Mouse (Mus musculus): Measurements from ENCODE around the gene Acot2. TPM values are rescaled to one million over a fixed set of nuclear protein-coding genes. Genes with fewer than 3 reads are reported as not detected.

Acot2 gene
- polyA plus RNA-seq, 1 experiment from 2014 or later: 24.0 TPM

- peaks cover 11% of the 10 kb centered on the region; the same call in 1 of the 2 replicates for H3K36me3 ChIP-seq
- 63% methylated on average over 32 of the region's 32 CpGs for WGBS
- H3K27me3 ChIP-seq: no peaks in the 10 kb centered on the region
- H3K4me3 ChIP-seq (replicated peaks): peak overlapping the region; percentile 86
- peaks cover 29% of the 10 kb centered on the region for H3K4me1 ChIP-seq
- H3K27ac ChIP-seq (replicated peaks): no peak overlapping the region
- H3K4me2 ChIP-seq (replicated peaks): peak overlapping the region; percentile 93
- ATAC-seq (ENCODE audit: insufficient number of reproducible peaks, low FRiP score, low TSS enrichment, low read depth): no peak
- peak overlapping the region; percentile 70; the same call in 1 of the 2 replicates for H3K9ac ChIP-seq
- no peaks in the 10 kb centered on the region for H3K9me3 ChIP-seq (replicated peaks)
Observed at GRCm38 (mm10) chr12:83951711-83952575, 35.7 kb upstream of the Acot2 start.

GRCm38 (mm10) chr12:83958278-83958677 lies 29.4 kb upstream of the Acot2 start:
- Histone ChIP-seq H3K9ac (no peak overlapping the region), H3K27ac (replicated peaks) (no peak overlapping the region), H3K4me1 (0 out of 2 replicates have a peak, but pooled peaks cover 8% of the 10 kb centered on the region), H3K36me3 (peaks cover 8% of the 10 kb centered on the region; the same call in 1 of the 2 replicates), H3K27me3 (no peaks in the 10 kb centered on the region), H3K4me2 (replicated peaks) (no peak overlapping the region), H3K4me3 (replicated peaks) (no peak overlapping the region), H3K9me3 (replicated peaks) (no peaks in the 10 kb centered on the region)
- ATAC-seq (ENCODE audit: insufficient number of reproducible peaks, low FRiP score, low TSS enrichment, low read depth): no peak
- WGBS: 80% methylated on average over 9 of the region's 9 CpGs

GRCm38 (mm10) chr12:83965235-83965634 lies 22.4 kb upstream of the Acot2 start:
- 79% methylated on average over 7 of the region's 7 CpGs for WGBS
- Histone ChIP-seq H3K4me1 (no peaks in the 10 kb centered on the region), H3K27me3 (no peaks in the 10 kb centered on the region), H3K4me2 (replicated peaks) (no peak overlapping the region), H3K9me3 (replicated peaks) (no peaks in the 10 kb centered on the region), H3K27ac (replicated peaks) (no peak overlapping the region), H3K36me3 (no peaks in the 10 kb centered on the region), H3K4me3 (replicated peaks) (no peak overlapping the region), H3K9ac (no peak overlapping the region)
- no peak for ATAC-seq (ENCODE audit: insufficient number of reproducible peaks, low FRiP score, low TSS enrichment, low read depth)

GRCm38 (mm10) chr12:83972117-83972516 lies 15.5 kb upstream of the Acot2 start:
- Histone ChIP-seq H3K27ac (replicated peaks) (no peak overlapping the region), H3K27me3 (no peaks in the 10 kb centered on the region), H3K9ac (no peak overlapping the region), H3K4me3 (replicated peaks) (no peak overlapping the region), H3K4me1 (no peaks in the 10 kb centered on the region), H3K4me2 (replicated peaks) (no peak overlapping the region), H3K9me3 (replicated peaks) (no peaks in the 10 kb centered on the region), H3K36me3 (no peaks in the 10 kb centered on the region)
- 62% methylated on average over 2 of the region's 2 CpGs for WGBS
- no peak for ATAC-seq (ENCODE audit: insufficient number of reproducible peaks, low FRiP score, low TSS enrichment, low read depth)

- no peaks in the 10 kb centered on the region for H3K27me3 ChIP-seq
- H3K4me3 ChIP-seq (replicated peaks): no peak overlapping the region
- no peaks in the 10 kb centered on the region for H3K9me3 ChIP-seq (replicated peaks)
- no peak overlapping the region for H3K9ac ChIP-seq
- H3K4me2 ChIP-seq (replicated peaks): no peak overlapping the region
- H3K27ac ChIP-seq (replicated peaks): no peak overlapping the region
- H3K4me1 ChIP-seq: no peaks in the 10 kb centered on the region
- no peak for ATAC-seq (ENCODE audit: insufficient number of reproducible peaks, low FRiP score, low TSS enrichment, low read depth)
- WGBS: 85% methylated on average over 6 of the region's 6 CpGs
- H3K36me3 ChIP-seq: no peaks in the 10 kb centered on the region
Observed at GRCm38 (mm10) chr12:83978862-83979261, 8.8 kb upstream of the Acot2 start.

GRCm38 (mm10) chr12:83981615-83982014 lies 6.0 kb upstream of the Acot2 start:
- no peak overlapping the region for H3K4me3 ChIP-seq (replicated peaks)
- 82% methylated on average over 4 of the region's 4 CpGs for WGBS
- H3K4me1 ChIP-seq: no peaks in the 10 kb centered on the region
- H3K9ac ChIP-seq: no peak overlapping the region
- no peak for ATAC-seq (ENCODE audit: insufficient number of reproducible peaks, low FRiP score, low TSS enrichment, low read depth)
- H3K36me3 ChIP-seq: no peaks in the 10 kb centered on the region
- H3K27ac ChIP-seq (replicated peaks): no peak overlapping the region
- H3K27me3 ChIP-seq: no peaks in the 10 kb centered on the region
- H3K4me2 ChIP-seq (replicated peaks): no peak overlapping the region
- no peaks in the 10 kb centered on the region for H3K9me3 ChIP-seq (replicated peaks)

- no peaks in the 10 kb centered on the region for H3K9me3 ChIP-seq (replicated peaks)
- H3K36me3 ChIP-seq: no peaks in the 10 kb centered on the region
- no peak within 1 kb of the TSS for H3K4me3 ChIP-seq (replicated peaks)
- ATAC-seq (ENCODE audit: insufficient number of reproducible peaks, low FRiP score, low TSS enrichment, low read depth): no peak
- H3K4me2 ChIP-seq (replicated peaks): no peak within 1 kb of the TSS
- 74% methylated on average over 4 of the region's 4 CpGs for WGBS
- no peak within 1 kb of the TSS for H3K9ac ChIP-seq
- no peaks in the 10 kb centered on the region for H3K27me3 ChIP-seq
- no peak within 1 kb of the TSS for H3K27ac ChIP-seq (replicated peaks)
- peaks cover 5% of the 10 kb centered on the region; the same call in 1 of the 2 replicates for H3K4me1 ChIP-seq
Observed at GRCm38 (mm10) chr12:83984752-83985151, 2.9 kb upstream of the Acot2 start, which contains the start of gene Heatr4. Gene Heatr4 (minus strand): TSS chr12:83984852.

GRCm38 (mm10) chr12:83987242-83987582 lies 449 bp upstream of the Acot2 start:
- Histone ChIP-seq H3K4me2 (replicated peaks) (peak overlapping the region; percentile 65), H3K36me3 (no peaks in the 10 kb centered on the region), H3K4me3 (replicated peaks) (peak overlapping the region; percentile 67), H3K4me1 (peaks cover 5% of the 10 kb centered on the region; the same call in 1 of the 2 replicates), H3K27me3 (no peaks in the 10 kb centered on the region), H3K27ac (replicated peaks) (peak overlapping the region; percentile 95), H3K9ac (0 out of 2 replicates have a peak overlapping the region, but pooled peaks have one; percentile 58), H3K9me3 (replicated peaks) (no peaks in the 10 kb centered on the region)
- 21% methylated on average over 8 of the region's 8 CpGs for WGBS
- no peak for ATAC-seq (ENCODE audit: insufficient number of reproducible peaks, low FRiP score, low TSS enrichment, low read depth)

GRCm38 (mm10) chr12:83988483-83988882 lies 822 bp downstream of the Acot2 start:
- Histone ChIP-seq H3K4me3 (replicated peaks) (peak overlapping the region; percentile 67), H3K9ac (peak overlapping the region; percentile 58), H3K4me1 (peaks cover 5% of the 10 kb centered on the region; the same call in 1 of the 2 replicates), H3K36me3 (0 out of 2 replicates have a peak, but pooled peaks cover 3% of the 10 kb centered on the region), H3K9me3 (replicated peaks) (no peaks in the 10 kb centered on the region), H3K4me2 (replicated peaks) (peak overlapping the region; percentile 65), H3K27ac (replicated peaks) (peak overlapping the region; percentile 95), H3K27me3 (no peaks in the 10 kb centered on the region)
- WGBS: 65% methylated on average over 4 of the region's 4 CpGs
- ATAC-seq (ENCODE audit: insufficient number of reproducible peaks, low FRiP score, low TSS enrichment, low read depth): no peak

- Histone ChIP-seq H3K27me3 (no peaks in the 10 kb centered on the region), H3K4me1 (peaks cover 5% of the 10 kb centered on the region; the same call in 1 of the 2 replicates), H3K9ac (no peak overlapping the region), H3K27ac (replicated peaks) (no peak overlapping the region), H3K9me3 (replicated peaks) (no peaks in the 10 kb centered on the region), H3K4me2 (replicated peaks) (no peak overlapping the region), H3K36me3 (0 out of 2 replicates have a peak, but pooled peaks cover 4% of the 10 kb centered on the region), H3K4me3 (replicated peaks) (no peak overlapping the region)
- ATAC-seq (ENCODE audit: insufficient number of reproducible peaks, low FRiP score, low TSS enrichment, low read depth): no peak
- 97% methylated on average over 4 of the region's 4 CpGs for WGBS
Observed at GRCm38 (mm10) chr12:83989378-83989777, 1.7 kb downstream of the Acot2 start.

GRCm38 (mm10) chr12:83997221-83997620 lies 9.6 kb downstream of the Acot2 start:
- 57% methylated on average over 2 of the region's 2 CpGs for WGBS

More at GRCm38 (mm10) chr12:83997221-83997620, 9.6 kb downstream of the Acot2 start:
- Histone ChIP-seq H3K27me3 (no peaks in the 10 kb centered on the region), H3K36me3 (0 out of 2 replicates have a peak, but pooled peaks cover 4% of the 10 kb centered on the region), H3K4me1 (peaks cover 3% of the 10 kb centered on the region; the same call in 1 of the 2 replicates), H3K9me3 (replicated peaks) (no peaks in the 10 kb centered on the region; the same call in 1 of the 2 replicates), H3K27ac (replicated peaks) (no peak overlapping the region), H3K9ac (no peak overlapping the region), H3K4me3 (replicated peaks) (no peak overlapping the region), H3K4me2 (replicated peaks) (no peak overlapping the region)
- ATAC-seq (ENCODE audit: insufficient number of reproducible peaks, low FRiP score, low TSS enrichment, low read depth): no peak
